Mouse (Mus musculus) neural tube, embryonic 10.5 days (tissue): ENCODE data around the gene Cort.
"Not testable (repeated sequence)": the region's sequence is repeated elsewhere in the genome, so short reads cannot be mapped to it uniquely, and the experiment has no call there.

Experiments
- DNase-seq: peaks from one replicate; pipeline ENCODE4 v3.0.0-alpha.2; 2017; ENCODE audit warnings: low spot score; ENCODE audit errors: extremely low spot score

Cort gene

GRCm38 (mm10) chr4:149148084-149148483 lies 21.5 kb upstream of the Cort start:
- no peak for DNase-seq

DNA sequence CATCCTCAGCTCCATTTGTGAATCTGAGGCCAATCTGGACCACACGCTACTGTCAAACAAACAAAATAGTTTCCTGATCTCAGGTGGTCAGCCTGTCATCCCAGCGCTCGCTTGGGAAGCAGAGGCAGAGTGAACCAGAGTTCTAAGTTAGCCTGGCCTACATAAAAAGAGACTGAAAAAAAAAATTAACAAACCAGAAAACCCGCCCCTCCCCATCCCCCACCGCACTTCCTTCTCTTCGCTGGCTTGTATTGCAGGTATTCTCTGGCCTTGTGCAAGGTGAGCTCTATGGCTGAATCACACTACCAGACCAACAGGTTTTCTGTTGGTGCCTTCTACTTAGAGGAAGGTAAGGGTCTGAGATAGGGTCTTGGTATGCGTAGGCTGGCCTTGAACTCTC lies 21.0 kb upstream of the Cort start:
- no peak for DNase-seq

DNA sequence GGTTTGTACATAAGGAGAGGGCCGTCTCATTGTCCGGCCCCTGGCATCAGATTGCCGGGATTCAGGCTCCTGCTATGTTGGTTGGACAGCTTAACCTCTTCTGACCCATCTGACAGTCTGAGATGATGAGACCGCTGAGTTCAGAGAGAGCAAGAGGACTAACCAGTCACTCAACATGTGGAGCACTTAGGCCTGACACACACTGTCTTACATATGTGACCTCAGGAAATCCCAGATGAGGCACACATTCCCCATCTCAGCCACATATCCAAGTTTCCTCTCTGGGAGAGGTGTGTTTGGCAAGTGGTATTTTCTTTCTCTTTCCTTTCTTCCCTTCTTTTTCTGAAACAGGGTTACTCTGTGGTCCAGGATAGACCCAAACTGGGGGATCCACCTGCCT lies 18.6 kb upstream of the Cort start:
- no peak for DNase-seq

DNA sequence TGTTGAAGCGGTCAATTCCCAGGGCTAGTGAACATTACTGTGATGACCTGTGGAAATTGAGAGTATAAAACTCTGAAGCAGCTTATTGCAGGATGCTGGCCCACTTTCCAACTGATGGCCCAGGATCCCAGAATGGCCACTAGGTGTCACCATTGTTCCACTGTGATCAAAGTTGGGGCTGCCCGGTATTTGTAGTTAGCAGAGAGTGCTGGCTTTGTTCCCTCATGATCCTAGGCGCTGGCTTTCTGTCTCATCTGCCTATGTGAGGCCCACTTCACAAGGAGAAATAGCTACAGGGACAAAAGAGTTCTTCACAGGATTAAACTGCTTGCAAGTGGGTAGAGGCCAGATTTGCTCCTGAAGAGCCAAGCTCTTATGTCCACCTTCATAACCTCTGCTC lies 17.9 kb upstream of the Cort start:
- DNase-seq = peak; percentile 87

GRCm38 (mm10) chr4:149143594-149143993 lies 17.0 kb upstream of the Cort start:
- DNase-seq = no peak

- no peak for DNase-seq
These were observed 12.0 kb upstream of the Cort start for GRCm38 (mm10) chr4:149138515-149138914.

- peak; percentile 100 for DNase-seq
These were observed 10.6 kb upstream of the Cort start, which contains the start of gene Cenps for GRCm38 (mm10) chr4:149136982-149137770. Gene Cenps, minus strand, starts transcription at chr4:149137629.

DNA sequence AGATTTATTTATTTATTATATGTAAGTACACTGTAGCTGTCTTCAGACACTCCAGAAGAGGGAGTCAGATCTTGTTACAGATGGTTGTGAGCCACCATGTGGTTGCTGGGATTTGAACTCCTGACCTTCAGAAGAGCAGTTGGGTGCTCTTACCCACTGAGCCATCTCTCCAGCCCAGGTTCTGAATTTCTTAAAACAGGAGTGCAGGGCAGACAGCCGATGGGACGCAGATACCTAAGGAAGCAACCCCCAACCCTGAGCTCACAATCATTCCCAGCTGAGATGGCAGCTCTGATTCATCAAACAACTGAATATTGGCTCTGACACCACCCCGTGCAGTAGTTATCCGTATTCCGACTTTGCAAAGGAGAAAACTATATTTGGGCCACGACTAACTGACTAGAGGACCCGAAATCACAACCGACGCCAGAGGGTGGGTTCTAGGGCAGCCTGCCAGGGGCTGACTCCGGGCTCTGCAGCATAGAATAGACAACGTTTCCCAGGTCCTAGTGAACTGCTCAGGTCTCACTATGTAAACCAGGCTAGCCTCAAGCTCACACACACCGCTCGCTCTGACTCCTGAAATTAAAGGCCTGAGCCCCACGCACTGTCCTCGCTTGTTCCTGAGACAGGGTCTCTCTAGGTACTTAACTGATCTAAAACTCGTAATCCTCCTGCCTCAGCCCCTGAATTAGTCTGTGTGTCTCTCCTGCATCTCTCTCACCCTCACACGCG lies 9.7 kb upstream of the Cort start:
- DNase-seq = no peak

DNA sequence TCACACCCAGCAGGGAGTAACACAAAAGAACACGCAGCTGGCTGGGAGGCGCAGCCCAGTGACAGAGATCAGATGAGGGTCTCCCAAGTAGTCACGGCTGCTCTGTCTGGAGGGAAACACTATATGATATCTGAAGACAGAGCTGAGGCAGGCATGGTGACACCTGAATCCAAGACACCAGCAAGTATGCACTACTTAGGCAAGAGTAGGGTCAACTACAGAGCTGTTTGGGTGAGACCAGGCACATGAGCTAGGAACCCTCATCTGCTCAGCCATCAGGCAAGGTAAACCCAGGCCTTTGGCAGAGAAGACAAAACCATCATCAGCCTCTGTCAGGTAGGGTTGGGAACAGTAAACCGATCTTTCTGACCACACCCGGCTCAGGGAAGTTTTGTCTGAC lies 6.8 kb upstream of the Cort start:
- DNase-seq = no peak

GRCm38 (mm10) chr4:149131789-149132565 lies 5.4 kb upstream of the Cort start:
- DNase-seq = no peak

DNA sequence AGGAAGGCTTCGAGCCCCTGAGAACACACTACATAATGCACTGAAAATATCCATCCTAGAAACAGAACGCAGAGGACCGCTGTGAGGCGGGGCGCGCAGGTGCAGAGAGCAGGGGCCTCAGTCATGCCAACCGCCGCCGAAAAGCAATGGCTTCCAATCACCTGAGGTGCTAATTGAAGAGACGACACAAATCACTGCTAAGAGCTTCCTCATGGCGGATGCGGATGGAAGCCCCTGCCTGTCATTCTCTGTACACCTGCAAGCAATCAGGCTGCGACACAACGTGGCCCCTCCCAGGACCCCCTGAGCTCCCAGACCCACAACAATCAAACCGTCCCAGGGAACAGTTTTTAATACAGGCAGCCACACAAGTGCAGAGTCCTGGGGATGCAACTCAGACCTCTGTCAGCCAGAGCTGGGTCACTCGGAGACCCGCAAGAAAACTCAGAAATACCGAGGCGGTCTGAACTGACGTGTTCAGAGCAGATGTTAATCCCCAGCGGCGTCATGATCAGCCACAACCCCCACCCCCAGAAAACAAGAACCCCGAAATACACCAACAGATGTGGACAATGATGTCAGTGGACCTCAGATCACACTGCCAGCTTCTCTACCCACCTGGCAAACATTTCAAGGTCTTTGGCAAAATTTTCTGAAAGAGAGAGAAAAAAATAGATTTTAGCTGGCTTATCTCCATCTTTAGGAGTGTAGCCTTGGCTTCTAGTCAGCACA lies 4.6 kb upstream of the Cort start:
- no peak for DNase-seq

DNA sequence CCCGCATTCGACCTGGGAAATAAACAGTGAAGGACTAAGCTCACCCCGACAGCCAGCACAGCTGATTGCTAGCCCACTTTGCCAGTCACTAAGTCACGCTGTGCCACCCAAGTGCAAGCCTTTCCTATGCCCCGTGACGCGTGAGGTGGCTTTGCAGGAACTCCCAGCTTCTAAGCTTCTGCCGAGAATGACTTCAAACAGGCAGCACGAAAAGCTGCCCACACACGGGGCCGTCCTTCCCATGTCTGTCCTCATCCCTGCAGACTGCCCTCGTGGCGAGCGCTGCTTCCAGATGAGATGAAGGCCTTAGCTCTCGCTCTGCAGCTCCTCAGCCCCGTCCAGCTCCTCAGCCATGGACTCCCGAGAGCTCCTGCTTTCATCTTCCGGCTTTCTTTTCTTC lies 1.9 kb upstream of the Cort start:
- no peak for DNase-seq

- DNase-seq = no peak
These were observed 451 bp downstream of the Cort start for GRCm38 (mm10) chr4:149126115-149126509.

GRCm38 (mm10) chr4:149125341-149126114 lies 1.0 kb downstream of the Cort start:
- no peak for DNase-seq

DNA sequence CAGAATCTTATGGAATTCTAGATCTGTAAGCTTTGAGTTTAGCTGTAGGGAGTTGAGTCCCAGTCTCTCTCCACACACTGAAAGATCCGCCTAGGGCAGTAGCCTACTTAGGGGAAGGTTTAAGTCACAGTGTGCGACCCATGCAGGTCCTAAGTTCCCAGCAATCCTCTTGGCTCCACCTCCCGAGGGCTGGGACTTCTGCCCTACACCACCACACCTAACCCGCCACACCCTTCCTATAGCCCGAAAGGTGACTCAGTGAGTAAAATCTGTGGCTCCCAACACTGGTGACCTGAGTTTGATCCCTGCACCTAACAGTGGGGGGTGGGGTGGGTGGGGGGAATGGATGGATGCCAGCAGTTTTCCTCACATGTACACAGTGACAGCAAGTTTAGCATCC lies 3.1 kb downstream of the Cort start:
- DNase-seq = no peak

DNA sequence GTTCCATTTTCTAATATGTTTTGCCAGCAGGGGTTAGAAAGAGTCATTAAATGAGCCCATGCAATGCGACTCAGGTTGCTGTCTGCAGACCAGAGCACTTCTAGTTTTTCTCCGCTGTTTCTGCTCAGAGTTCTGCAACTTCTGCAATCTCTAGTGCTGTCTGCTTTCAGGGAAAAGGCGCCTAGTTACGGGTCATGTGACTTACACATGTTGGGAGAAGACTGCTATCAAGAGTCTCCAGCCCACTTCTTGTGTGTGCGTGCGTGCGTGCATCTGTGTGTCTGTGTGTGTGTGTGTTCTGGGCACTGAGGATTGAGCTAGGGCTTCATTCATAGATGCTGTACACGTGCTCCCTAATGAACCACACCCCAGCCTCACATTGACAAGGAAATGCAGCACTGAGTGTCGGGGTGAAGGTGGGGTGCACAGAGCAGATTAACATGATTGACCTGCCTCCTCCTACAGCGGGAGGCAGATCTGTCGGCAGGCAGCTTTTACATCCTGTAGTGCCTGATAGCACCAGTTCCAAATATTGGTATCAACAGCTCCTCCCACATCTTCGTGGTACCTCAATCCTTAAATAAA lies 6.5 kb downstream of the Cort start:
- not testable (repeated sequence) for DNase-seq

DNA sequence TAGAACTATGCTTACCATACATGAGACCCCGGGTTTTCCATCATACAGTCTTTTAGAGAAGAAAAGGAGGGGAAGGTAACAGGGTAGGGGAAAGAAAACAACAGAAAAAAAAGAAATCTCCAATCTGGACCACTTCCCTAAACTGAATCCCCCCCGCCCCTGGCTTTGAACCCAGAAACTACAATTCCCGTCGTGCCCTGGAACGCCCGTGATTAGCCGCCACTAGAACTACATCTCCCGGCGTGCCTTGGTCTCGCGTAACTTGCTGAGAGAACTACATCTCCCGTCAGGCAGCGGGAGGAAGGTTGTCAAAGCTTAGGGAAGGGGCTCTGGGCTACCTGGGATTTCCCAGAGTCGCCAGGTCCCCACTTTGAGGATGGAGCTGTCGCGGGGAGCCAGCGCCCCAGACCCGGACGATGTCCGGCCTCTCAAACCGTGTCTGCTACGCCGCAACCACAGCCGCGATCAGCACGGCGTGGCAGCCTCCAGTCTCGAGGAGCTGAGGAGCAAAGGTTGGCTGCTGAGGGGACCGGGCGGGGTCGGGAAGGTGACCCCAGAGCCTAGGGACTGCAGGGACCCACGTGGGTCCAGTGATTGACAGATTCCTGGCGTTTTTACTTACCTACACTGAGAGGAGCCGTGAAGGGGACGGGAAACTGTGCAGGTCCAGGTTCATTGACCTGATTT lies 22.5 kb downstream of the Cort start, which contains the start of gene Dffa:
Dffa (plus strand) TSS at position 272 of the 687 bp plus-strand sequence.
- peak; percentile 85 for DNase-seq

DNA sequence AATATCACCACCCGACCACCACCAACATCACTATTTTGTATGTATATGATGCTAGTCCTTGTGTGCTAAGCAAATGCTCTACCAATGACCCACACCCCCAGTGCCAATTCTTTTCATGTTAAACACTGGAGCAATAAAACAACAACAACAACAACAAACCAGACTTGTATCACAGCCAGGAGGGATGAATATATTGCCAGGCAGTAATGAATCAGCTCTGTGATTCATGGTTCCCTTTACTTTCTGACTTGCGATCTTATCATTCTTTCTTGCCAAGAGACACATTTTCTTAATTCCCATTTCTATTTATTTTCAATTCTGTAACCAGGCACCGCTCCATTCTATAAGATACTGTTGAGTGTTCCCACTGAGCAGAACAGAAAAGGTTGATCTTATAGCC lies 25.1 kb downstream of the Cort start:
- DNase-seq = no peak

GRCm38 (mm10) chr4:149100449-149100848 lies 26.1 kb downstream of the Cort start:
- DNase-seq = not testable (repeated sequence)
